Mouse (Mus musculus) intestine, embryonic 16.5 days (tissue): ENCODE results near the gene Fn3k. TPM values are rescaled to one million over a fixed set of nuclear protein-coding genes. Genes with fewer than 3 reads are reported as not detected.
A peak's percentile ranks its signal among the peaks of the same experiment; 100 is the strongest.

ENCODE experiments used
- ATAC-seq: fragments of 200-750 bp; cut with Nextera tagmentation; 2 replicates; pipeline ENCODE4 v1.8.0; 2017; ENCODE audit warnings: moderate TSS enrichment, moderate library complexity
- H3K27ac ChIP-seq: fragments of 300-500 bp; sonication (generic); 2 replicates; pipeline ENCODE4 v1.5.1; 2014; ENCODE audit warnings: mild to moderate bottlenecking, low read length
- H3K27me3 ChIP-seq: fragments of 300-500 bp; sonication (generic); replicated peaks from 2 replicates; pipeline ENCODE4 v1.6.1; 2014; ENCODE audit warnings: low read length, control low read depth, mixed read lengths; ENCODE audit not compliant: control insufficient read depth, insufficient read depth
- H3K36me3 ChIP-seq: fragments of 300-500 bp; sonication (generic); 2 replicates; pipeline ENCODE4 v1.6.1; 2014; ENCODE audit warnings: low read length, control low read depth; ENCODE audit not compliant: control insufficient read depth, insufficient read depth
- H3K4me1 ChIP-seq: fragments of 300-500 bp; sonication (generic); 2 replicates; pipeline ENCODE4 v1.6.1; 2014; ENCODE audit warnings: low read length, control low read depth, mixed read lengths; ENCODE audit not compliant: control insufficient read depth, insufficient read depth
- H3K4me2 ChIP-seq: fragments of 300-500 bp; sonication (generic); 2 replicates; pipeline ENCODE4 v1.6.1; 2014; ENCODE audit warnings: low read depth, low read length, control low read depth
- H3K4me3 ChIP-seq: fragments of 300-500 bp; sonication (generic); 2 replicates; pipeline ENCODE4 v1.5.1; 2014; ENCODE audit warnings: mild to moderate bottlenecking, low read length
- H3K9ac ChIP-seq: fragments of 300-500 bp; sonication (generic); 2 replicates; pipeline ENCODE4 v1.6.1; 2014; ENCODE audit warnings: low read depth, low read length
- H3K9me3 ChIP-seq: fragments of 300-500 bp; sonication (generic); 2 replicates; pipeline ENCODE4 v1.6.1; 2016; ENCODE audit warnings: low read length, control low read depth; ENCODE audit not compliant: control insufficient read depth
- WGBS: fragments of 180-500 bp; shearing (Covaris S2); extraction: QIAGEN DNeasy Blood & Tissue Kit; methylation state at CpG from one replicate; pipeline ENCODE4 v1.1.7; 2014; 5-methylcytosine and 5-hydroxymethylcytosine counted together
- polyA plus RNA-seq: library from polyadenylated mRNA; unstranded; fragments of >200 nt; fragmentation: Nextera tagmentation; extraction: Ambion mirVana; gene quantifications from 2 replicates; pipeline ENCODE4 v1.2.1, GENCODE M21; 2015

Fn3k gene
- 1.6 and 1.8 TPM in 2 replicates for polyA plus RNA-seq

- H3K36me3 ChIP-seq = no peaks in the 10 kb centered on the region
- no peaks in the 10 kb centered on the region for H3K9me3 ChIP-seq
- H3K4me2 ChIP-seq = peak within 1 kb of the TSS; percentile 84
- H3K27ac ChIP-seq = no peak within 1 kb of the TSS
- peak; percentile 95 for ATAC-seq
- 4% methylated on average over 30 of the region's 30 CpGs for WGBS
- peak within 1 kb of the TSS; percentile 58 for H3K9ac ChIP-seq
- peak within 1 kb of the TSS; percentile 53 for H3K4me3 ChIP-seq
- no peaks in the 10 kb centered on the region for H3K27me3 ChIP-seq
- H3K4me1 ChIP-seq = peaks cover 12% of the 10 kb centered on the region
Observed at GRCm38 (mm10) chr11:121434156-121435155, at the start of gene Fn3k. Gene Fn3k, plus strand, starts transcription at chr11:121434913.

- 1% methylated on average over 61 of the region's 61 CpGs for WGBS
- ATAC-seq = peak; percentile 100
Observed at GRCm38 (mm10) chr11:121387750-121388553, 46.8 kb upstream of the Fn3k start, which contains the start of gene Rab40b. Gene Rab40b, minus strand, starts transcription at chr11:121388251.

GRCm38 (mm10) chr11:121388554-121388945, 46.2 kb upstream of the Fn3k start:
- peak; percentile 39; the same call in 1 of the 2 replicates for ATAC-seq
- H3K27ac ChIP-seq = no peak overlapping the region
- 8% methylated on average over 6 of the region's 6 CpGs for WGBS

More at GRCm38 (mm10) chr11:121387750-121388553, 46.8 kb upstream of the Fn3k start, which contains the start of gene Rab40b:
- H3K4me1 ChIP-seq = peaks cover 4% of the 10 kb centered on the region
- no peaks in the 10 kb centered on the region for H3K27me3 ChIP-seq
- H3K4me2 ChIP-seq = peak within 1 kb of the TSS; percentile 93
- H3K4me3 ChIP-seq = peak within 1 kb of the TSS; percentile 75
- H3K27ac ChIP-seq = no peak within 1 kb of the TSS
- H3K9ac ChIP-seq = peak within 1 kb of the TSS; percentile 75
- no peaks in the 10 kb centered on the region for H3K9me3 ChIP-seq
- no peaks in the 10 kb centered on the region for H3K36me3 ChIP-seq

GRCm38 (mm10) chr11:121390793-121391192, 43.9 kb upstream of the Fn3k start:
- no peak overlapping the region for H3K27ac ChIP-seq
- ATAC-seq = no peak
- no peak overlapping the region for H3K4me2 ChIP-seq

More at GRCm38 (mm10) chr11:121388554-121388945, 46.2 kb upstream of the Fn3k start:
- Histone ChIP-seq H3K4me3 (peak overlapping the region; percentile 75), H3K4me2 (peak overlapping the region; percentile 93), H3K36me3 (no peaks in the 10 kb centered on the region), H3K9me3 (no peaks in the 10 kb centered on the region), H3K27me3 (no peaks in the 10 kb centered on the region), H3K4me1 (peaks cover 4% of the 10 kb centered on the region), H3K9ac (peak overlapping the region; percentile 40)

GRCm38 (mm10) chr11:121392405-121392804, 42.3 kb upstream of the Fn3k start:
- Histone ChIP-seq H3K27me3 (no peaks in the 10 kb centered on the region), H3K9ac (no peak overlapping the region), H3K4me2 (no peak overlapping the region), H3K4me3 (no peak overlapping the region), H3K36me3 (no peaks in the 10 kb centered on the region), H3K27ac (no peak overlapping the region), H3K4me1 (peaks cover 4% of the 10 kb centered on the region), H3K9me3 (no peaks in the 10 kb centered on the region)
- WGBS = 84% methylated on average over 3 of the region's 3 CpGs
- ATAC-seq = no peak

More at GRCm38 (mm10) chr11:121390793-121391192, 43.9 kb upstream of the Fn3k start:
- no peak overlapping the region for H3K9ac ChIP-seq
- no peaks in the 10 kb centered on the region for H3K36me3 ChIP-seq
- H3K4me3 ChIP-seq = no peak overlapping the region
- 69% methylated on average over 3 of the region's 3 CpGs for WGBS
- peaks cover 4% of the 10 kb centered on the region for H3K4me1 ChIP-seq
- no peaks in the 10 kb centered on the region for H3K9me3 ChIP-seq
- H3K27me3 ChIP-seq = no peaks in the 10 kb centered on the region

- H3K4me1 ChIP-seq = no peaks in the 10 kb centered on the region
- no peak overlapping the region for H3K9ac ChIP-seq
- H3K4me2 ChIP-seq = no peak overlapping the region
- WGBS = 71% methylated on average over 3 of the region's 3 CpGs
- no peak for ATAC-seq
- no peaks in the 10 kb centered on the region for H3K36me3 ChIP-seq
- no peak overlapping the region for H3K27ac ChIP-seq
- no peaks in the 10 kb centered on the region for H3K27me3 ChIP-seq
- H3K4me3 ChIP-seq = no peak overlapping the region
- no peaks in the 10 kb centered on the region for H3K9me3 ChIP-seq
Observed at GRCm38 (mm10) chr11:121407366-121408155, 27.2 kb upstream of the Fn3k start.

GRCm38 (mm10) chr11:121414762-121415161, 20.0 kb upstream of the Fn3k start:
- Histone ChIP-seq H3K27ac (no peak overlapping the region), H3K4me3 (no peak overlapping the region), H3K36me3 (no peaks in the 10 kb centered on the region), H3K9me3 (no peaks in the 10 kb centered on the region), H3K4me1 (no peaks in the 10 kb centered on the region), H3K4me2 (no peak overlapping the region), H3K9ac (no peak overlapping the region), H3K27me3 (no peaks in the 10 kb centered on the region)
- WGBS = 82% methylated on average over 5 of the region's 5 CpGs
- ATAC-seq = no peak

- 56% methylated on average over 5 of the region's 5 CpGs for WGBS
- Histone ChIP-seq H3K9me3 (no peaks in the 10 kb centered on the region), H3K4me3 (no peak overlapping the region), H3K9ac (no peak overlapping the region), H3K4me2 (no peak overlapping the region), H3K27ac (no peak overlapping the region), H3K27me3 (no peaks in the 10 kb centered on the region), H3K36me3 (no peaks in the 10 kb centered on the region), H3K4me1 (no peaks in the 10 kb centered on the region; the same call in 1 of the 2 replicates)
- no peak for ATAC-seq
Observed at GRCm38 (mm10) chr11:121415351-121415750, 19.4 kb upstream of the Fn3k start.
